Mouse (Mus musculus) intestine, embryonic 15.5 days (tissue): ENCODE data around the gene Arid5b. TPM values are rescaled to one million over a fixed set of nuclear protein-coding genes. Genes with fewer than 3 reads are reported as not detected.

Experiments used
- ATAC-seq: fragments of 200-750 bp; cut with Nextera tagmentation; 2 replicates; pipeline ENCODE4 v1.8.0; 2017; ENCODE audit warnings: moderate TSS enrichment, moderate library complexity
- H3K27ac ChIP-seq: fragments of 300-500 bp; sonication (generic); 2 replicates; pipeline ENCODE4 v1.5.1; 2015; ENCODE audit warnings: mild to moderate bottlenecking, inconsistent platforms
- H3K27me3 ChIP-seq: fragments of 300-500 bp; sonication (generic); replicated peaks from 2 replicates; pipeline ENCODE4 v1.6.1; 2015; ENCODE audit warnings: inconsistent platforms
- H3K36me3 ChIP-seq: fragments of 300-500 bp; sonication (generic); 2 replicates; pipeline ENCODE4 v1.6.1; 2015; ENCODE audit warnings: inconsistent platforms
- H3K4me1 ChIP-seq: fragments of 300-500 bp; sonication (generic); replicated peaks from 2 replicates; pipeline ENCODE4 v1.6.1; 2015; ENCODE audit warnings: inconsistent platforms
- H3K4me2 ChIP-seq: fragments of 300-500 bp; sonication (generic); replicated peaks from 2 replicates; pipeline ENCODE4 v1.6.1; 2015; ENCODE audit warnings: mild to moderate bottlenecking, inconsistent platforms
- H3K4me3 ChIP-seq: fragments of 300-500 bp; sonication (generic); replicated peaks from 2 replicates; pipeline ENCODE4 v1.5.1; 2015; ENCODE audit warnings: inconsistent platforms
- H3K9ac ChIP-seq: fragments of 300-500 bp; sonication (generic); 2 replicates; pipeline ENCODE4 v1.6.1; 2015; ENCODE audit warnings: inconsistent platforms
- H3K9me3 ChIP-seq: fragments of 300-500 bp; sonication (generic); 2 replicates; pipeline ENCODE4 v1.6.1; 2016; ENCODE audit warnings: inconsistent platforms
- WGBS: fragments of 180-500 bp; shearing (Covaris S2); methylation state at CpG from one replicate; pipeline ENCODE4 v1.1.7; 2015; 5-methylcytosine and 5-hydroxymethylcytosine counted together
- polyA plus RNA-seq: library from polyadenylated mRNA; unstranded; fragments of >200 nt; fragmentation: Nextera tagmentation; extraction: Ambion mirVana; gene quantifications from 2 replicates; pipeline ENCODE4 v1.2.1, GENCODE M21; 2015

The Arid5b gene
- polyA plus RNA-seq, 1 experiment from 2014 or later: 29.0 TPM

- no peak overlapping the region for H3K4me2 ChIP-seq
- no peaks in the 10 kb centered on the region for H3K27me3 ChIP-seq
- no peak for ATAC-seq
- H3K9ac ChIP-seq: no peak overlapping the region
- H3K4me1 ChIP-seq: no peaks in the 10 kb centered on the region
- H3K4me3 ChIP-seq: no peak overlapping the region
- no peaks in the 10 kb centered on the region for H3K9me3 ChIP-seq
- 85% methylated on average over 6 of the region's 6 CpGs for WGBS
- H3K36me3 ChIP-seq: no peaks in the 10 kb centered on the region
- H3K27ac ChIP-seq: no peak overlapping the region
Measured at GRCm38 (mm10) chr10:68054706-68055105, 223.8 kb downstream of the Arid5b start.

GRCm38 (mm10) chr10:68054131-68054530 is 224.4 kb downstream of the Arid5b start:
- no peak overlapping the region for H3K4me3 ChIP-seq
- no peak overlapping the region for H3K27ac ChIP-seq
- no peaks in the 10 kb centered on the region for H3K27me3 ChIP-seq
- H3K4me1 ChIP-seq: no peaks in the 10 kb centered on the region
- no peak overlapping the region for H3K9ac ChIP-seq
- WGBS: 86% methylated on average over 5 of the region's 5 CpGs
- H3K36me3 ChIP-seq: no peaks in the 10 kb centered on the region
- no peaks in the 10 kb centered on the region for H3K9me3 ChIP-seq
- H3K4me2 ChIP-seq: no peak overlapping the region
- no peak for ATAC-seq

- no peak for ATAC-seq
- H3K9ac ChIP-seq: no peak overlapping the region
- no peak overlapping the region for H3K4me3 ChIP-seq
- H3K4me1 ChIP-seq: no peaks in the 10 kb centered on the region
- H3K36me3 ChIP-seq: no peaks in the 10 kb centered on the region
- no peak overlapping the region for H3K27ac ChIP-seq
- H3K9me3 ChIP-seq: no peaks in the 10 kb centered on the region
- no peaks in the 10 kb centered on the region for H3K27me3 ChIP-seq
- no peak overlapping the region for H3K4me2 ChIP-seq
- whole genome bisulfite sequencing: 89% methylated on average over 8 of the region's 8 CpGs
Measured at GRCm38 (mm10) chr10:68052307-68052706, 226.2 kb downstream of the Arid5b start.

- no peak overlapping the region for H3K27ac ChIP-seq
- H3K4me1 ChIP-seq: no peaks in the 10 kb centered on the region
- H3K27me3 ChIP-seq: no peaks in the 10 kb centered on the region
- H3K9ac ChIP-seq: no peak overlapping the region
- no peaks in the 10 kb centered on the region for H3K9me3 ChIP-seq
- no peak overlapping the region for H3K4me2 ChIP-seq
- WGBS: 89% methylated on average over 14 of the region's 14 CpGs
- no peaks in the 10 kb centered on the region for H3K36me3 ChIP-seq
- H3K4me3 ChIP-seq: no peak overlapping the region
- ATAC-seq: no peak
Measured at GRCm38 (mm10) chr10:68051316-68051933, 227.1 kb downstream of the Arid5b start.

GRCm38 (mm10) chr10:68050882-68051281 is 227.7 kb downstream of the Arid5b start:
- WGBS: 87% methylated on average over 13 of the region's 13 CpGs
- Histone ChIP-seq H3K36me3 (no peaks in the 10 kb centered on the region), H3K4me2 (no peak overlapping the region), H3K9ac (no peak overlapping the region), H3K27me3 (no peaks in the 10 kb centered on the region), H3K4me3 (no peak overlapping the region), H3K4me1 (no peaks in the 10 kb centered on the region), H3K9me3 (no peaks in the 10 kb centered on the region), H3K27ac (no peak overlapping the region)
- ATAC-seq: no peak

- ATAC-seq: no peak
- no peaks in the 10 kb centered on the region for H3K27me3 ChIP-seq
- no peaks in the 10 kb centered on the region for H3K36me3 ChIP-seq
- no peak overlapping the region for H3K4me2 ChIP-seq
- no peak overlapping the region for H3K27ac ChIP-seq
- no peaks in the 10 kb centered on the region for H3K9me3 ChIP-seq
- H3K9ac ChIP-seq: no peak overlapping the region
- WGBS: 77% methylated on average over 8 of the region's 8 CpGs
- H3K4me1 ChIP-seq: no peaks in the 10 kb centered on the region
- no peak overlapping the region for H3K4me3 ChIP-seq
Measured at GRCm38 (mm10) chr10:68048641-68049305, 229.8 kb downstream of the Arid5b start.

GRCm38 (mm10) chr10:68044864-68045263 is 233.7 kb downstream of the Arid5b start:
- Histone ChIP-seq H3K9me3 (no peaks in the 10 kb centered on the region), H3K9ac (no peak overlapping the region), H3K36me3 (no peaks in the 10 kb centered on the region), H3K27ac (no peak overlapping the region), H3K4me2 (no peak overlapping the region), H3K4me3 (no peak overlapping the region), H3K4me1 (no peaks in the 10 kb centered on the region), H3K27me3 (no peaks in the 10 kb centered on the region)
- no peak for ATAC-seq
- WGBS: 92% methylated on average over 8 of the region's 8 CpGs

- Histone ChIP-seq H3K9me3 (no peaks in the 10 kb centered on the region), H3K27me3 (no peaks in the 10 kb centered on the region), H3K27ac (no peak overlapping the region), H3K9ac (no peak overlapping the region), H3K4me3 (no peak overlapping the region), H3K4me1 (no peaks in the 10 kb centered on the region), H3K36me3 (no peaks in the 10 kb centered on the region), H3K4me2 (no peak overlapping the region)
- no peak for ATAC-seq
- 53% methylated on average over 6 of the region's 6 CpGs for WGBS
Measured at GRCm38 (mm10) chr10:68043973-68044372, 234.6 kb downstream of the Arid5b start.
